Comparison of ENCODE assay signal across 32 mouse cellular contexts in the genomic region with DNA sequence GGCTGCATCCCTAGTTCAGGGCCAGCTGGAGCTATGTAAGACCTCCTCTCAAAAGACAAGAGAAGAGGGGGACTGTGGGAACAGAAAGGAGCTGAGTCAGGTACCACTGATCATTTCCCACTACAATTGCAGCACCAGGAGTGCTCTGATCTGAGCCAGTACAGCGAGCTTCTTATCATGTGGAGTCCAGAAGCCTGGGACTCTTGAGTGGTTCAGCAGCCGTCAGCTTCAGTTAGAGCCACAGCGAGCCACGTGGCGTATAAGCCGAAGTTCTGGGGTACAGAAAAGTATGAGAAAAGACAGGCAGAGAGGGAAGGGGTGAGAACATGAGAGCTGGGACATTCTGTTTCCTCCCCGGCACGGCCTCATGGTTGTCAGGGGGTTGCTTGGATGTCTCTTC. TPM values are rescaled to one million over a fixed set of nuclear protein-coding genes. Genes with fewer than 3 reads are reported as not detected.
DNase-seq lines count a peak whose midpoint lies in the region; ATAC-seq and TF ChIP-seq lines count a peak whose summit lies in the region.
"Had no signal": no experiment of that assay in that cellular context is flagged by ENCODE, and none has a peak within 500 bp of the region (broad histone marks: within the 10 kb centered on the region; RNA-seq: fewer than 3 reads in every experiment).

No protein-coding gene starts in this region.

- WGBS in liver, embryonic 13.5 days (ENCODE audit: insufficient replicate concordance) = 39% methylated on average over 8 of the region's 8 CpGs

- H3K9ac ChIP-seq in liver, embryonic 13.5 days = peak overlapping the region; percentile 38
- H3K9ac ChIP-seq: embryonic facial prominence, embryonic 13.5 days; heart, embryonic 12.5 days; hindbrain, embryonic 13.5 days; lung, embryonic 15.5 days; midbrain, embryonic 12.5 days had no signal

- H3K4me1 ChIP-seq in G1E (ENCODE audit: insufficient read depth, low read depth, low read length) = peaks cover 38% of the 10 kb centered on the region
- H3K4me1 ChIP-seq in liver, embryonic 13.5 days (replicated peaks) = peaks cover 43% of the 10 kb centered on the region
- H3K4me1 ChIP-seq: embryonic facial prominence, embryonic 13.5 days; heart, embryonic 12.5 days; hindbrain, embryonic 13.5 days; lung, embryonic 15.5 days; midbrain, embryonic 12.5 days had no signal

- DNase-seq in G1E (ENCODE audit: low spot score) = peak; percentile 20
- DNase-seq in liver, embryonic 13.5 days = peak; percentile 55
- DNase-seq in frontal cortex, adult 2 months (ENCODE audit: extremely low spot score in 1 of 2, low spot score in 1 of 2) = no peak
- no peak for DNase-seq in kidney, adult 8-10 months
- DNase-seq in thymus, postnatal 36 days = no peak
- DNase-seq: adrenal gland, postnatal 14 days; cerebellum, adult 8-10 months; cerebellum, postnatal 36 days; heart, adult 2 months; heart, postnatal 4 days; kidney, postnatal 14 days; left cerebral cortex, postnatal 4 days had no signal

- no peak overlapping the region for H3K4me3 ChIP-seq in G1E (ENCODE audit: low read depth, low read length)
- no peak overlapping the region for H3K4me3 ChIP-seq in liver, embryonic 13.5 days (replicated peaks)
- H3K4me3 ChIP-seq: embryonic facial prominence, embryonic 13.5 days; heart, adult 2 months; heart, embryonic 12.5 days; hindbrain, embryonic 13.5 days; left cerebral cortex, adult 2 months; lung, embryonic 15.5 days; midbrain, embryonic 12.5 days had no signal

- no peak for TF ChIP-seq CTCF in G1E (IDR thresholded peaks at IDR 0.05; ENCODE audit: low read depth, low read length)

- peaks cover 42% of the 10 kb centered on the region for H3K36me3 ChIP-seq in G1E (replicated peaks)
- H3K36me3 ChIP-seq in liver, embryonic 13.5 days = peaks cover 28% of the 10 kb centered on the region

- ATAC-seq in G1E (ENCODE audit: extremely low read depth, insufficient number of reproducible peaks, low FRiP score, poor library complexity, severe bottlenecking) = no peak
- 0 out of 2 replicates have a peak, but pooled peaks have one; percentile 16 for ATAC-seq in common myeloid progenitor, adult 5-6 weeks (replicated peaks; ENCODE audit: low read depth, poor library complexity, severe bottlenecking)
- peak; percentile 82 for ATAC-seq in liver, embryonic 13.5 days (ENCODE audit: low read depth)
- ATAC-seq in megakaryocyte progenitor cell, adult 5-6 weeks (replicated peaks; ENCODE audit: poor library complexity) = peak; percentile 83
- ATAC-seq: forebrain, embryonic 16.5 days; intestine, postnatal 0 days had no signal

- H3K9me3 ChIP-seq in G1E (replicated peaks) = no peaks in the 10 kb centered on the region
- no peaks in the 10 kb centered on the region for H3K9me3 ChIP-seq in liver, embryonic 13.5 days (replicated peaks)
- H3K9me3 ChIP-seq: embryonic facial prominence, embryonic 13.5 days; heart, embryonic 12.5 days; hindbrain, embryonic 13.5 days; lung, embryonic 15.5 days; midbrain, embryonic 12.5 days had no signal

- peaks cover 8% of the 10 kb centered on the region; the same call in 1 of the 2 replicates for H3K27me3 ChIP-seq in G1E (ENCODE audit: insufficient read depth, low read length)
- no peaks in the 10 kb centered on the region for H3K27me3 ChIP-seq in liver, embryonic 13.5 days
- H3K27me3 ChIP-seq: CH12.LX; embryonic facial prominence, embryonic 13.5 days; heart, embryonic 12.5 days; hindbrain, embryonic 13.5 days; lung, embryonic 15.5 days; midbrain, embryonic 12.5 days had no signal

- peak overlapping the region; percentile 79 for H3K27ac ChIP-seq in liver, embryonic 13.5 days
- H3K27ac ChIP-seq: embryonic facial prominence, embryonic 13.5 days; heart, adult 2 months; hindbrain, embryonic 13.5 days; left cerebral cortex, adult 2 months; lung, embryonic 15.5 days; midbrain, embryonic 12.5 days had no signal

- peak overlapping the region; percentile 24; the same call in 1 of the 2 replicates for H3K4me2 ChIP-seq in liver, embryonic 13.5 days
- H3K4me2 ChIP-seq: embryonic facial prominence, embryonic 13.5 days; heart, embryonic 12.5 days; hindbrain, embryonic 13.5 days; lung, embryonic 15.5 days; midbrain, embryonic 12.5 days had no signal

RNA-seq across cellular contexts. Expression of gene Ergic3, which starts 13.4 kb away (rescaled TPM):
- total RNA-seq in G1E (2014; fragmentation: Nextera tagmentation) (189 and 215 TPM in 2 replicates), G1E (2017) (52.9 and 58.0 TPM in 2 replicates)
- 42.6 and 51.8 TPM in 2 replicates for polyA plus RNA-seq in G1E (2012)
- total RNA-seq in common myeloid progenitor, adult 5-6 weeks (2017) = 55.3 and 84.7 TPM in 2 replicates
- 90.8 and 96.9 TPM in 2 replicates for polyA plus RNA-seq in liver, embryonic 13.5 days (2015; fragmentation: Nextera tagmentation; extraction: Ambion mirVana)
- total RNA-seq in megakaryocyte progenitor cell, adult 5-6 weeks (2015) = 206 and 246 TPM in 2 replicates
- 65.3 and 76.8 TPM in 2 replicates for total RNA-seq in megakaryocyte progenitor cell, adult 5-6 weeks (2017)
- polyA plus RNA-seq in frontal cortex, adult 2 months (2012; rRNA removed) = 317 TPM in 2 replicates

RNA-seq across cellular contexts. Expression of gene 6430550D23Rik, which starts 13.4 kb away (rescaled TPM):
- total RNA-seq in G1E (2014; fragmentation: Nextera tagmentation) (2.3 and 2.4 TPM in 2 replicates), G1E (2017) (0.71 and 1.6 TPM in 2 replicates)
- polyA plus RNA-seq in G1E (2012) = 0.23 and 0.33 TPM in 2 replicates
- 4.3 TPM in 1 of 2 replicates, not detected in the other for total RNA-seq in common myeloid progenitor, adult 5-6 weeks (2017)
- 1.3 and 1.9 TPM in 2 replicates for polyA plus RNA-seq in liver, embryonic 13.5 days (2015; fragmentation: Nextera tagmentation; extraction: Ambion mirVana)
- 0.10 and 0.74 TPM in 2 replicates for total RNA-seq in megakaryocyte progenitor cell, adult 5-6 weeks (2015)
- 0.20 and 0.92 TPM in 2 replicates for total RNA-seq in megakaryocyte progenitor cell, adult 5-6 weeks (2017)
- 3.3 and 4.6 TPM in 2 replicates for polyA plus RNA-seq in frontal cortex, adult 2 months (2012; rRNA removed)

RNA-seq across cellular contexts. Expression of gene Fer1l4, which starts 31.5 kb away (rescaled TPM):
- 0.53 TPM in 1 of 2 replicates, not detected in the other for total RNA-seq in G1E (2014; fragmentation: Nextera tagmentation)
- not detected in 2 replicates for total RNA-seq in G1E (2017)
- polyA plus RNA-seq in G1E (2012) = not detected in 2 replicates
- not detected in 2 replicates for total RNA-seq in common myeloid progenitor, adult 5-6 weeks (2017)
- 0.06 TPM in 1 of 2 replicates, not detected in the other for polyA plus RNA-seq in liver, embryonic 13.5 days (2015; fragmentation: Nextera tagmentation; extraction: Ambion mirVana)
- total RNA-seq in megakaryocyte progenitor cell, adult 5-6 weeks (2015) = not detected in 2 replicates
- total RNA-seq in megakaryocyte progenitor cell, adult 5-6 weeks (2017) = not detected in 2 replicates
- polyA plus RNA-seq in frontal cortex, adult 2 months (2012; rRNA removed) = 0.08 TPM in 2 replicates
- total RNA-seq: adrenal gland, postnatal 14 days; CH12.LX; gastrocnemius, adult 8-10 months; gastrocnemius, postnatal 4 days; heart, adult 2 months; heart, postnatal 4 days; layer of hippocampus, adult 18-20 months; layer of hippocampus, postnatal 10 days; left cerebral cortex, adult 2 months; left cerebral cortex, postnatal 4 days; megakaryocyte, adult 5-6 weeks had no signal
- polyA plus RNA-seq: C2C12; forebrain, embryonic 11.5 days; forebrain, embryonic 16.5 days; heart, embryonic 12.5 days; heart, postnatal 0 days; hindbrain, embryonic 13.5 days; lung, embryonic 15.5 days; midbrain, embryonic 12.5 days; neural tube, embryonic 14.5 days had no signal

RNA-seq across cellular contexts. Expression of gene Spag4, which starts 43.8 kb away (rescaled TPM):
- total RNA-seq in G1E (2014; fragmentation: Nextera tagmentation) (1.4 and 4.9 TPM in 2 replicates), G1E (2017) (0.64 and 0.93 TPM in 2 replicates)
- 0.82 and 1.3 TPM in 2 replicates for polyA plus RNA-seq in G1E (2012)
- total RNA-seq in common myeloid progenitor, adult 5-6 weeks (2017) = 2.4 and 2.6 TPM in 2 replicates
- polyA plus RNA-seq in liver, embryonic 13.5 days (2015; fragmentation: Nextera tagmentation; extraction: Ambion mirVana) = 1.6 and 2.4 TPM in 2 replicates
- 1.3 and 1.7 TPM in 2 replicates for total RNA-seq in megakaryocyte progenitor cell, adult 5-6 weeks (2015)
- 2.6 and 3.3 TPM in 2 replicates for total RNA-seq in megakaryocyte progenitor cell, adult 5-6 weeks (2017)
- 4.9 and 5.6 TPM in 2 replicates for polyA plus RNA-seq in frontal cortex, adult 2 months (2012; rRNA removed)

Comparison
In these comparisons a context has a peak if more than half of its experiments do, and no peak if none do; other contexts are left out.
1. DNase-seq: peak in G1E (single experiment) and liver, embryonic 13.5 days (single experiment); none in frontal cortex, adult 2 months (0 of 2), kidney, adult 8-10 months (0 of 2) and thymus, postnatal 36 days (0 of 2).